8 mouse cellular contexts compared by ENCODE assay signal in genomic region chr6:134639210-134639609, GRCm38 (mm10). TPM values are rescaled to one million over a fixed set of nuclear protein-coding genes. Genes with fewer than 3 reads are reported as not detected.
DNase-seq lines count a peak whose midpoint lies in the region; ATAC-seq lines count a peak whose summit lies in the region.

Borcs5 (plus strand) TSS chr6:134639510.

- no peak for DNase-seq in heart, adult 9 months (ENCODE audit: low spot score in 2 of 2)
- DNase-seq in adrenal gland, adult 8-10 months, result no peak
- no peak for DNase-seq in gastrocnemius, postnatal 25 days
- no peak for DNase-seq in layer of hippocampus, postnatal 36 days
- DNase-seq in right cerebral cortex, postnatal 4 days, result no peak
- no peak for DNase-seq in urinary bladder, postnatal 36 days (ENCODE audit: low spot score in 2 of 2)

- H3K4me2 ChIP-seq in heart, embryonic 11.5 days, result no peak within 1 kb of the TSS
- H3K4me2 ChIP-seq in neural tube, embryonic 15.5 days, result no peak within 1 kb of the TSS; the same call in 1 of the 2 replicates

- H3K9me3 ChIP-seq in heart, embryonic 11.5 days (replicated peaks; ENCODE audit: control insufficient read depth, low read length), result no peaks in the 10 kb centered on the region
- H3K9me3 ChIP-seq in neural tube, embryonic 15.5 days (replicated peaks), result no peaks in the 10 kb centered on the region

- peaks cover 3% of the 10 kb centered on the region; the same call in 1 of the 2 replicates for H3K4me1 ChIP-seq in heart, embryonic 11.5 days (ENCODE audit: control insufficient read depth, insufficient read depth, low read length)
- H3K4me1 ChIP-seq in neural tube, embryonic 15.5 days, result peaks cover 11% of the 10 kb centered on the region

- H3K27ac ChIP-seq in heart, embryonic 11.5 days (ENCODE audit: low read depth, low read length), result no peak within 1 kb of the TSS
- H3K27ac ChIP-seq in neural tube, embryonic 15.5 days (replicated peaks), result no peak within 1 kb of the TSS

- no peak within 1 kb of the TSS for H3K4me3 ChIP-seq in heart, embryonic 11.5 days (ENCODE audit: low read depth, low read length)
- H3K4me3 ChIP-seq in neural tube, embryonic 15.5 days (replicated peaks), result no peak within 1 kb of the TSS; the same call in 1 of the 2 replicates

- 90% methylated on average over 3 of the region's 3 CpGs for WGBS in heart, embryonic 11.5 days (ENCODE audit: insufficient replicate concordance)
- WGBS in neural tube, embryonic 15.5 days, result 90% methylated on average over 3 of the region's 3 CpGs

- no peaks in the 10 kb centered on the region for H3K27me3 ChIP-seq in heart, embryonic 11.5 days (ENCODE audit: control insufficient read depth, insufficient read depth, low read length)
- no peaks in the 10 kb centered on the region for H3K27me3 ChIP-seq in neural tube, embryonic 15.5 days (replicated peaks)

- H3K36me3 ChIP-seq in heart, embryonic 11.5 days (ENCODE audit: control insufficient read depth, insufficient read depth, low read length), result no peaks in the 10 kb centered on the region
- no peaks in the 10 kb centered on the region for H3K36me3 ChIP-seq in neural tube, embryonic 15.5 days

- ATAC-seq in heart, embryonic 11.5 days (replicated peaks; ENCODE audit: insufficient number of reproducible peaks, low FRiP score, low TSS enrichment), result no peak
- no peak for ATAC-seq in neural tube, embryonic 15.5 days (ENCODE audit: low FRiP score)

- H3K9ac ChIP-seq in heart, embryonic 11.5 days (ENCODE audit: low read depth, low read length), result no peak within 1 kb of the TSS
- H3K9ac ChIP-seq in neural tube, embryonic 15.5 days (replicated peaks), result no peak within 1 kb of the TSS

RNA-seq across cellular contexts. Expression of gene Borcs5, which starts in this region (rescaled TPM):
- 15.1 and 16.0 TPM in 2 replicates for polyA plus RNA-seq in heart, embryonic 11.5 days (2014; fragmentation: Nextera tagmentation; extraction: Ambion mirVana)
- total RNA-seq in adrenal gland, adult 8-10 months (2022), result 10 to 100 TPM; 18.4 to 25.8 (median 23.1) TPM
- 10 to 100 TPM; 11.3 to 14.0 TPM for total RNA-seq in gastrocnemius, postnatal 25 days (2021)
- total RNA-seq in layer of hippocampus, postnatal 36 days (2021), result 10 to 100 TPM; 37.2 to 40.1 TPM
- polyA plus RNA-seq in neural tube, embryonic 15.5 days (2015; fragmentation: Nextera tagmentation; extraction: Ambion mirVana), result 36.1 and 44.3 TPM in 2 replicates
